Mouse (Mus musculus): ENCODE data around the gene Meis1.

GRCm38 (mm10) chr11:18873451-18874277 is 145.1 kb downstream of the Meis1 start:
- no peak for TF ChIP-seq CTCF (IDR thresholded peaks at IDR 0.05; ENCODE audit: borderline replicate concordance, insufficient read depth, low read length)
- TF ChIP-seq POLR2A (IDR thresholded peaks at IDR 0.05; ENCODE audit: low read depth, low read length), result no peak

Measured in embryonic fibroblast, embryonic 13.5 days (primary cell).